Mouse (Mus musculus) C2C12 (cell line): Measurements from ENCODE around the gene Cep162. TPM values are rescaled to one million over a fixed set of nuclear protein-coding genes. Genes with fewer than 3 reads are reported as not detected.

ENCODE experiments used
- H3K27me3 ChIP-seq: one replicate; pipeline ENCODE4 v1.6.1; 2011; ENCODE audit not compliant: control insufficient read depth, insufficient read depth, insufficient read length
- H3K36me3 ChIP-seq: one replicate; pipeline ENCODE4 v1.6.1; 2011; ENCODE audit not compliant: control insufficient read depth, insufficient read depth
- H3K4me3 ChIP-seq: one replicate; pipeline ENCODE4 v1.5.1; 2011; ENCODE audit warnings: mild to moderate bottlenecking, control low read depth; ENCODE audit not compliant: poor library complexity, insufficient read depth, severe bottlenecking
- H3K79me2 ChIP-seq: one replicate; pipeline ENCODE4 v1.6.1; 2011; ENCODE audit not compliant: control insufficient read depth, insufficient read depth
- H3K79me3 ChIP-seq: one replicate; pipeline ENCODE4 v1.6.1; 2011; ENCODE audit warnings: low read depth, control low read depth
- H3ac ChIP-seq: one replicate; pipeline ENCODE3; 2011; ENCODE audit warnings: low read depth; ENCODE audit not compliant: control insufficient read depth, insufficient read length
- CEBPB ChIP-seq: IDR thresholded peaks from one replicate; pipeline ENCODE4 v1.6.1; 2011; ENCODE audit warnings: low read depth, mild to moderate bottlenecking, control low read depth, moderate library complexity
- CTCF ChIP-seq: IDR thresholded peaks from one replicate; pipeline ENCODE4 v1.5.1; 2011; ENCODE audit not compliant: control insufficient read depth, insufficient read depth, insufficient read length
- FOSL1 ChIP-seq: IDR thresholded peaks from one replicate; pipeline ENCODE4 v1.8.0; 2011; ENCODE audit warnings: mild to moderate bottlenecking, low read length; ENCODE audit not compliant: poor library complexity, insufficient read depth, severe bottlenecking
- MAX ChIP-seq: IDR thresholded peaks from one replicate; pipeline ENCODE4 v1.6.1; 2011; ENCODE audit warnings: mild to moderate bottlenecking, control low read depth
- MYOD1 ChIP-seq: IDR thresholded peaks from one replicate; pipeline ENCODE4 v1.6.1; 2011; ENCODE audit warnings: low read depth; ENCODE audit not compliant: control insufficient read depth, insufficient read length
- MYOG ChIP-seq: IDR thresholded peaks from one replicate; pipeline ENCODE4 v1.6.1; 2011; ENCODE audit not compliant: control insufficient read depth, insufficient read length; ENCODE audit errors: extremely low read depth
- USF1 ChIP-seq: IDR thresholded peaks from one replicate; pipeline ENCODE4 v1.6.1; 2011; ENCODE audit warnings: low read depth, mild to moderate bottlenecking, control low read depth, moderate library complexity
- polyA plus RNA-seq: library from polyadenylated mRNA; unstranded; fragments of >200 nt; fragmentation: generic; extraction: Trizol; gene quantifications from one replicate; pipeline ENCODE4 v1.2.1, GENCODE M21; 2012; ENCODE audit warnings: missing spikeins

Cep162 gene
- polyA plus RNA-seq, 1 experiment: 1.2 TPM

DNA sequence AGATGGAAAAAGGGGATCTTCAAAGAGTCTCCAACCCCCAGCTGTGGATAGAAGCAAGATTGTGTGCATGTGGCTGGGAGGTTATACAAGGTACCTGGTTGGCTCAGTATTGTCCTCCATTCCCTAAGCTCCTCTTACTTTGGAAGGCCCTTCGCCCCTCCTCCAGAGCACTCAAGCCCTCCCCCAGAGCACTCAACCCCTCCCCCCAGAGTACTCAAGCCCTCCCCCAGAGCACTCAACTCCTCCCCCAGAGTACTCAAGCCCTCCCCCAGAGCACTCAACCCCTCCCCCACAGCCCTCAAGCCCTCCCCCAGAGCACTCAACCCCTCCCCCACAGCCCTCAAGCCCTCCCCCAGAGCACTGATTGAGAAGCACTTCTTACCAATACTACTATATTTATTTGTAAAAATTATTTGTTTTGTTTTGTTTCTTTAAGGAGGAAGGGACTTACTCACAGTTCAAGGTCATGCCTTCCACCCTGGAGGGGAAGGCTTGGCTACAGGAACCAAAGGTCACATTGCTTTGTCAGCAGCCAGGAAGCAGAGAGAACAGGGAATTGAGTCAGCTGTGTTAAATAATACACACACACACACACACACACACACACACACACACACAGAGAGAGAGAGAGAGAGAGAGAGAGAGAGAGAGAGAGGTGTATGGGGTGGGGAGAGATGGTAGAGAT is 102.6 kb downstream of the Cep162 start:
- Histone ChIP-seq H3K4me3 (no peak overlapping the region), H3K79me3 (no peaks in the 10 kb centered on the region), H3K79me2 (no peaks in the 10 kb centered on the region), H3K27me3 (peaks cover 4% of the 10 kb centered on the region), H3ac (no peak overlapping the region), H3K36me3 (no peaks in the 10 kb centered on the region)
- TF ChIP-seq CTCF (no peak), MYOG (no peak), MYOD1 (no peak), USF1 (no peak), MAX (no peak), FOSL1 (no peak), CEBPB (no peak)

DNA sequence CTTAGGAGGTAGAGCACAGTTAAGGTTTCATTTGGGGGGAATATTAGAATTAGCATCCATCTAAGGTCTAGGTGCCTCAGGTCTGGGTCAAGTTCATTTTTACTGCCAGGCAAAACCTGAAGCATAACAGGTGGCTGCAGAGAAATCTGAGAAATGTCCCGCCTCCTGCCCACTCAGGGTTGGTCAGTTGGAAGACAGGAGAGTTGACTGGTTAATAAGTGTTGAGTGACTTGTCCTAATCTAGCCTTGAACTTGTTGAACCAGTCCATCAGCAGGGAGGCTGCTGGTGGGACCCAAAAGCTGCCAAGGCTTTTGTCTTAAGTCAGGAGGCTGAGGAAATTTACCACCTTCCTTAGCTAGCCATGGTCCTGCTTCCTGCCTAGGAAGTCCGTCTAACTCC is 107.4 kb downstream of the Cep162 start:
- TF ChIP-seq USF1 (no peak), MYOG (no peak), CTCF (no peak), CEBPB (no peak), FOSL1 (no peak), MAX (no peak), MYOD1 (no peak)
- no peaks in the 10 kb centered on the region for H3K36me3 ChIP-seq
- H3K79me3 ChIP-seq: no peaks in the 10 kb centered on the region
- no peak overlapping the region for H3ac ChIP-seq
- H3K27me3 ChIP-seq: peaks cover 23% of the 10 kb centered on the region
- H3K4me3 ChIP-seq: no peak overlapping the region
- no peaks in the 10 kb centered on the region for H3K79me2 ChIP-seq

DNA sequence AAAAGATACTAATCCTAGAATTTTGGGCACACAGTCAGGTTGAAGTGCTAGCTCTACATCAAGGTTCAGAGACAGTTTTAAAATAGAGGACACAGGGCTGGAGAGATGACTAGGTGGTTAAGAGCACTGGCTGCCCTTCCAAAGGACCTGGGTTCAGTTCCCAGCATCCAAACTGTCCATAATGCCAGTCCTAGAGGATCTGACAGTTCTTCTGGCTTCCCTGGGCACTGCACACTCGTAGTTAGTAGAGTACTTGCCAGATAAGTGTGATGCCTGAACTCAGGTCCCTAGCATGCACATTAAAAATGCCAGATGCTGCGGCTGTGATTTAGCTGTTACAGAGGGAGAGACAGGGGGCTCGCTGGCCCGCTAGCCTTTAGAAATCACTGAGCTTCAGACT is 108.9 kb downstream of the Cep162 start:
- no peak for TF ChIP-seq CEBPB
- TF ChIP-seq CTCF: no peak
- no peak for TF ChIP-seq USF1
- TF ChIP-seq MAX: no peak
- no peak for TF ChIP-seq FOSL1
- no peak for TF ChIP-seq MYOG
- TF ChIP-seq MYOD1: no peak
- Histone ChIP-seq H3K79me2 (no peaks in the 10 kb centered on the region), H3ac (no peak overlapping the region), H3K4me3 (no peak overlapping the region), H3K36me3 (no peaks in the 10 kb centered on the region), H3K27me3 (peaks cover 23% of the 10 kb centered on the region), H3K79me3 (no peaks in the 10 kb centered on the region)

DNA sequence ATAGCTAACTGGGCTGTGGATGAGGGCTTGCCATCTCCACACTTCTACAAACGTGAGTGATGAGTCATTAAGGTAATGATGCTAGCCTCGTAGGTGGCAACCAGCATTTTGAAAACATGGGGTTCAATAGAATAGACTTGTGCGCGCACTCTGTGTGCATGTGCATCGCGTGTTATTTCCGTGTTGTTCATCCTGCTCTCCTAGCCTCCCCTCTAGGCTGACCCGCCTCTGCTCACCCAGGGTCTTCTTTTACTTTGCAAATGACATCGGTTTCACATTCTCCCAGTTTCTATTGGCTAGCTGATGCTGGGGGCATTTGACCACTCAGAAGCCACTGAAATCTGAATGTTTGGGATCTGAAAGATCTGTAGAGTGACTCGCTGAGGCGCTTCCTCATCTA is 109.7 kb downstream of the Cep162 start:
- TF ChIP-seq MYOG (no peak), CEBPB (no peak), FOSL1 (no peak), MAX (no peak), USF1 (no peak), MYOD1 (no peak), CTCF (no peak)
- no peak overlapping the region for H3K4me3 ChIP-seq

DNA sequence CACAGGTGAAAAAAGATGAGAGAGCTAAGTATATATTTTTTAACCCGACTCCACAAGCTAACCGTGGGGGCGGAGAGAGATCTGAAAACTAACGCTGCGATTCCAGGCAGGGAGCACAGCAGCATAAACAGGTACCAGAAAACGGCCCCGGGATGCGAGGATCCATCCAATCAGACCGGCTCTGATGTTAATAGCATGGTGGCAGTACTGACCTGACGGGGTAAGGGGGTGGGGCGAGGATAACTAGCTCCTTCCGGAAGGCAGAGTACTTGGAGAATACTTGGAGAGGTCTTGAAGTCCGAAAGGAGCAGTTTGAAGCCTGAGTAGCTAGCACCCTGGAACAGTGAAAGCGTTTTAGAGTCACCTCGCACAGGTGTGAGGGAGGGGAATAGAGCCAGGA is 110.2 kb downstream of the Cep162 start:
- TF ChIP-seq FOSL1: no peak
- TF ChIP-seq CEBPB: no peak
- no peak for TF ChIP-seq CTCF
- TF ChIP-seq MYOG: no peak
- no peak for TF ChIP-seq MYOD1
- no peak for TF ChIP-seq USF1
- no peak for TF ChIP-seq MAX
- H3K27me3 ChIP-seq: peaks cover 28% of the 10 kb centered on the region
- no peak overlapping the region for H3K4me3 ChIP-seq
- no peaks in the 10 kb centered on the region for H3K79me2 ChIP-seq
- no peaks in the 10 kb centered on the region for H3K36me3 ChIP-seq
- H3ac ChIP-seq: no peak overlapping the region
- H3K79me3 ChIP-seq: no peaks in the 10 kb centered on the region

More for the DNA sequence above, 109.7 kb downstream of the Cep162 start:
- peaks cover 26% of the 10 kb centered on the region for H3K27me3 ChIP-seq
- H3K36me3 ChIP-seq: no peaks in the 10 kb centered on the region
- H3K79me3 ChIP-seq: no peaks in the 10 kb centered on the region
- H3K79me2 ChIP-seq: no peaks in the 10 kb centered on the region
- H3ac ChIP-seq: no peak overlapping the region

GRCm38 (mm10) chr9:87144532-87144931 is 110.8 kb downstream of the Cep162 start:
- TF ChIP-seq CEBPB (no peak), MYOD1 (no peak), FOSL1 (no peak), MAX (no peak), CTCF (no peak), MYOG (no peak), USF1 (no peak)
- Histone ChIP-seq H3K4me3 (no peak overlapping the region), H3K79me3 (no peaks in the 10 kb centered on the region), H3K27me3 (peaks cover 28% of the 10 kb centered on the region), H3ac (no peak overlapping the region), H3K36me3 (no peaks in the 10 kb centered on the region), H3K79me2 (no peaks in the 10 kb centered on the region)
